Mouse (Mus musculus) testis, adult 2 months (tissue): ENCODE results near the gene Fzr1.

Source experiments
- CTCF ChIP-seq: fragments of 200-500 bp; IDR thresholded peaks from 2 replicates; pipeline ENCODE4 v1.5.1; 2012; ENCODE audit warnings: low read depth, mild to moderate bottlenecking, inconsistent platforms, low read length, moderate library complexity; ENCODE audit not compliant: control insufficient read depth, insufficient read depth, insufficient replicate concordance
- POLR2A ChIP-seq: fragments of 200-500 bp; IDR thresholded peaks from 2 replicates; pipeline ENCODE4 v1.6.1; 2012; ENCODE audit warnings: low read depth, mild to moderate bottlenecking, inconsistent platforms, low read length, moderate library complexity; ENCODE audit not compliant: control insufficient read depth

DNA sequence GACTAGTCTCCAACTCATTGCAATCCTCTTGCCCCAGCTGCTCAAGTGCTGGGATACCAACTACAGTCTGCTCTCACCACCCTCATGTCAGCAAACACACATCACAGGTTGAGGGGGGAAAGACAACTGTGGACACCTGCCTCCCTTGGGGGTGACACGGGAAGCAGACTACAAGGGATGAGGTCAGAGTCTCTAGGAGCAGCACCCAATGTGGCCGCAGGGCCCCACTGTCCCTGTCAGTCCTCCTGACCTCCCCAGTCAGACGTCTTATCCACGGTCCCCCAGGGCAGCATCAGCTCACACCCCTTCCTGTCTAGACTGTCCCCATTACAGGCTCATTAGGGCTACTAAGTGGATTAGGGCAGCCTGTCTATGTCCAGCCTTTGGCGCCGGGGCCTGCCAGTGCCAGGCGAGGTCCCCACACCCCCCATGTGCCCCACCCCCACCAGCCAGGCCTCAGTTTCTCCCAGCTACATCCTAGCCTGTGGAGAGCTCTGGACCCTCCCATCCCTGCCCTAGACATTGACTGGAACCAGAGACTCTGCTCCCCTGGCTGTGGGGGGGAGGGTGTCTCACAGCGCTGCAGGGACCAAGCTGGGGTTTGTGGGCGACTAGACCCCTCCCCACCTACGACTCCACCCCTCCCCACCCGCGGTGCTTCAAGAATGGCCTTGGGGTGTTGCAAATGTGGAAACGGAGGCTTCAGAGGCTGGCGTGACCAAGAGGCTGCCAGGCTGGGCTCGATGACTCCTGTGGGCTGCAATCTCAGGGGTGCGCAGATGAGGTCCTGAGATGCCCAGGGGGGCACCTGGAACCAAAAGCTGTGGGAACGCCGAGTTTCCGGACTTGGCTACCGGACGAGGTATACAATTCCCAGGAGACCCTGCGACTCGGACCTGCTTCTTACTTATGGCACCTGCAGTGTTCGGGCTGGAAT lies 28.5 kb upstream of the Fzr1 start:
- no peak for TF ChIP-seq CTCF
- no peak for TF ChIP-seq POLR2A
